Mouse (Mus musculus) midbrain, embryonic 15.5 days (tissue): ENCODE measurements at regions not wholly inside any gene's neighbourhood (a gene's known extent, or its start where the extent isn't known, plus 50 kb on each side); places are given as distances from the start of the nearest gene placed in this dataset.

Experiments
- ATAC-seq: fragments of 200-750 bp; cut with Nextera tagmentation; replicated peaks from 2 replicates; pipeline ENCODE4 v1.8.0; 2017; ENCODE audit warnings: moderate TSS enrichment
- H3K27ac ChIP-seq: fragments of 300-500 bp; sonication (generic); 2 replicates; pipeline ENCODE4 v1.5.1; 2015; ENCODE audit warnings: mild to moderate bottlenecking, inconsistent platforms
- H3K27me3 ChIP-seq: fragments of 300-500 bp; sonication (generic); replicated peaks from 2 replicates; pipeline ENCODE4 v1.6.1; 2015; ENCODE audit warnings: inconsistent platforms
- H3K36me3 ChIP-seq: fragments of 300-500 bp; sonication (generic); replicated peaks from 2 replicates; pipeline ENCODE4 v1.6.1; 2015; ENCODE audit warnings: inconsistent platforms
- H3K4me1 ChIP-seq: fragments of 300-500 bp; sonication (generic); 2 replicates; pipeline ENCODE4 v1.6.1; 2015; ENCODE audit warnings: inconsistent platforms
- H3K4me2 ChIP-seq: fragments of 300-500 bp; sonication (generic); 2 replicates; pipeline ENCODE4 v1.6.1; 2015; ENCODE audit warnings: inconsistent platforms, mild to moderate bottlenecking, moderate library complexity
- H3K4me3 ChIP-seq: fragments of 300-500 bp; sonication (generic); 2 replicates; pipeline ENCODE4 v1.5.1; 2015; ENCODE audit warnings: mild to moderate bottlenecking, inconsistent platforms
- H3K9ac ChIP-seq: fragments of 300-500 bp; sonication (generic); 2 replicates; pipeline ENCODE4 v1.6.1; 2015; ENCODE audit warnings: mild to moderate bottlenecking, inconsistent platforms
- H3K9me3 ChIP-seq: fragments of 300-500 bp; sonication (generic); 2 replicates; pipeline ENCODE4 v1.6.1; 2016; ENCODE audit warnings: inconsistent platforms
- WGBS: fragments of 180-500 bp; shearing (Covaris S2); methylation state at CpG from one replicate; pipeline ENCODE4 v1.1.7; 2015; ENCODE audit warnings: mixed read lengths; 5-methylcytosine and 5-hydroxymethylcytosine counted together

GRCm38 (mm10) chr1:164689311-164689710 is 107.1 kb upstream of the Dpt start:
- Histone ChIP-seq H3K4me1 (no peaks in the 10 kb centered on the region), H3K36me3 (no peaks in the 10 kb centered on the region), H3K4me2 (no peak overlapping the region), H3K9ac (no peak overlapping the region), H3K9me3 (no peaks in the 10 kb centered on the region), H3K4me3 (no peak overlapping the region), H3K27ac (no peak overlapping the region), H3K27me3 (no peaks in the 10 kb centered on the region)
- no peak for ATAC-seq
- WGBS, result 78% methylated on average over 4 of the region's 4 CpGs

GRCm38 (mm10) chr1:164684437-164684836 is 112.0 kb upstream of the Dpt start:
- Histone ChIP-seq H3K27me3 (no peaks in the 10 kb centered on the region), H3K4me1 (no peaks in the 10 kb centered on the region), H3K9ac (no peak overlapping the region), H3K4me2 (no peak overlapping the region), H3K36me3 (no peaks in the 10 kb centered on the region), H3K4me3 (no peak overlapping the region), H3K27ac (no peak overlapping the region), H3K9me3 (no peaks in the 10 kb centered on the region)
- no peak for ATAC-seq
- WGBS, result 56% methylated on average over 2 of the region's 2 CpGs

GRCm38 (mm10) chr1:164683788-164684187 is 112.7 kb upstream of the Dpt start:
- H3K4me2 ChIP-seq, result no peak overlapping the region
- no peak overlapping the region for H3K27ac ChIP-seq
- H3K4me3 ChIP-seq, result no peak overlapping the region
- H3K4me1 ChIP-seq, result no peaks in the 10 kb centered on the region
- H3K9me3 ChIP-seq, result no peaks in the 10 kb centered on the region
- H3K9ac ChIP-seq, result no peak overlapping the region
- no peaks in the 10 kb centered on the region for H3K36me3 ChIP-seq
- 85% methylated on average over 3 of the region's 3 CpGs for WGBS
- ATAC-seq, result no peak
- no peaks in the 10 kb centered on the region for H3K27me3 ChIP-seq

- Histone ChIP-seq H3K4me3 (no peak overlapping the region), H3K27me3 (no peaks in the 10 kb centered on the region), H3K9ac (no peak overlapping the region), H3K27ac (no peak overlapping the region), H3K36me3 (no peaks in the 10 kb centered on the region), H3K4me2 (no peak overlapping the region), H3K4me1 (no peaks in the 10 kb centered on the region), H3K9me3 (no peaks in the 10 kb centered on the region)
- WGBS, result 85% methylated on average over 5 of the region's 5 CpGs
- ATAC-seq, result no peak
These were observed 113.4 kb upstream of the Dpt start for GRCm38 (mm10) chr1:164682867-164683599.

GRCm38 (mm10) chr1:164682426-164682825 is 114.0 kb upstream of the Dpt start:
- Histone ChIP-seq H3K27me3 (no peaks in the 10 kb centered on the region), H3K4me2 (no peak overlapping the region), H3K9me3 (no peaks in the 10 kb centered on the region), H3K4me1 (no peaks in the 10 kb centered on the region), H3K9ac (no peak overlapping the region), H3K36me3 (no peaks in the 10 kb centered on the region), H3K27ac (no peak overlapping the region), H3K4me3 (no peak overlapping the region)
- no peak for ATAC-seq
- WGBS, result 92% methylated on average over 6 of the region's 6 CpGs

- no peaks in the 10 kb centered on the region for H3K4me1 ChIP-seq
- H3K4me2 ChIP-seq, result no peak overlapping the region
- no peaks in the 10 kb centered on the region for H3K36me3 ChIP-seq
- ATAC-seq, result no peak
- 68% methylated on average over 5 of the region's 5 CpGs for WGBS
- H3K4me3 ChIP-seq, result no peak overlapping the region
- no peaks in the 10 kb centered on the region for H3K27me3 ChIP-seq
- no peak overlapping the region for H3K27ac ChIP-seq
- 0 out of 2 replicates have a peak, but pooled peaks cover 2% of the 10 kb centered on the region for H3K9me3 ChIP-seq
- H3K9ac ChIP-seq, result no peak overlapping the region
These were observed 114.9 kb upstream of the Dpt start for GRCm38 (mm10) chr1:164681582-164681981.

- 81% methylated on average over 3 of the region's 3 CpGs for WGBS
- no peak overlapping the region for H3K9ac ChIP-seq
- 0 out of 2 replicates have a peak, but pooled peaks cover 2% of the 10 kb centered on the region for H3K9me3 ChIP-seq
These were observed 118.1 kb upstream of the Dpt start for GRCm38 (mm10) chr1:164678303-164678702.

GRCm38 (mm10) chr1:164652244-164652643 is 144.2 kb upstream of the Dpt start:
- H3K9ac ChIP-seq, result no peak overlapping the region
- no peaks in the 10 kb centered on the region for H3K9me3 ChIP-seq
- no peak overlapping the region for H3K27ac ChIP-seq
- no peaks in the 10 kb centered on the region for H3K27me3 ChIP-seq
- no peak for ATAC-seq
- no peaks in the 10 kb centered on the region for H3K4me1 ChIP-seq
- no peaks in the 10 kb centered on the region for H3K36me3 ChIP-seq
- H3K4me3 ChIP-seq, result no peak overlapping the region
- no peak overlapping the region for H3K4me2 ChIP-seq
- WGBS, result 87% methylated on average over 1 of the region's 1 CpGs

More at GRCm38 (mm10) chr1:164678303-164678702, 118.1 kb upstream of the Dpt start:
- Histone ChIP-seq H3K27me3 (no peaks in the 10 kb centered on the region), H3K4me1 (no peaks in the 10 kb centered on the region), H3K4me2 (no peak overlapping the region), H3K27ac (no peak overlapping the region), H3K36me3 (no peaks in the 10 kb centered on the region), H3K4me3 (no peak overlapping the region)
- no peak for ATAC-seq

GRCm38 (mm10) chr1:164637901-164638462 is 158.5 kb upstream of the Dpt start:
- no peak for ATAC-seq
- H3K4me2 ChIP-seq, result no peak overlapping the region
- H3K4me1 ChIP-seq, result no peaks in the 10 kb centered on the region
- H3K36me3 ChIP-seq, result no peaks in the 10 kb centered on the region
- H3K27ac ChIP-seq, result no peak overlapping the region
- no peak overlapping the region for H3K4me3 ChIP-seq
- H3K9me3 ChIP-seq, result no peaks in the 10 kb centered on the region
- no peak overlapping the region for H3K9ac ChIP-seq
- no peaks in the 10 kb centered on the region for H3K27me3 ChIP-seq
- 87% methylated on average over 7 of the region's 7 CpGs for WGBS

- Histone ChIP-seq H3K27ac (no peak overlapping the region), H3K36me3 (no peaks in the 10 kb centered on the region), H3K4me3 (no peak overlapping the region), H3K9me3 (no peaks in the 10 kb centered on the region), H3K27me3 (no peaks in the 10 kb centered on the region), H3K9ac (no peak overlapping the region), H3K4me2 (no peak overlapping the region), H3K4me1 (no peaks in the 10 kb centered on the region)
- WGBS, result 80% methylated on average over 6 of the region's 6 CpGs
- no peak for ATAC-seq
These were observed 164.8 kb upstream of the Dpt start for GRCm38 (mm10) chr1:164631679-164632078.

- WGBS, result 88% methylated on average over 8 of the region's 8 CpGs
- H3K36me3 ChIP-seq, result no peaks in the 10 kb centered on the region
- no peaks in the 10 kb centered on the region for H3K27me3 ChIP-seq
- H3K4me1 ChIP-seq, result no peaks in the 10 kb centered on the region
- H3K4me2 ChIP-seq, result no peak overlapping the region
- H3K9ac ChIP-seq, result no peak overlapping the region
- no peak overlapping the region for H3K4me3 ChIP-seq
- no peaks in the 10 kb centered on the region for H3K9me3 ChIP-seq
- ATAC-seq, result no peak
- no peak overlapping the region for H3K27ac ChIP-seq
These were observed 167.6 kb upstream of the Dpt start for GRCm38 (mm10) chr1:164628840-164629239.

GRCm38 (mm10) chr1:164622946-164623345 is 164.8 kb upstream of the Atp1b1 start:
- Histone ChIP-seq H3K4me1 (no peaks in the 10 kb centered on the region), H3K36me3 (no peaks in the 10 kb centered on the region), H3K9me3 (no peaks in the 10 kb centered on the region), H3K4me2 (no peak overlapping the region), H3K27ac (no peak overlapping the region), H3K27me3 (no peaks in the 10 kb centered on the region), H3K9ac (no peak overlapping the region), H3K4me3 (no peak overlapping the region)
- no peak for ATAC-seq
- WGBS, result 96% methylated on average over 4 of the region's 4 CpGs

- Histone ChIP-seq H3K9me3 (no peaks in the 10 kb centered on the region), H3K36me3 (no peaks in the 10 kb centered on the region), H3K4me2 (no peak overlapping the region), H3K27ac (no peak overlapping the region), H3K9ac (no peak overlapping the region), H3K4me1 (no peaks in the 10 kb centered on the region), H3K27me3 (no peaks in the 10 kb centered on the region), H3K4me3 (no peak overlapping the region)
- 87% methylated on average over 3 of the region's 3 CpGs for WGBS
- ATAC-seq, result no peak
These were observed 164.3 kb upstream of the Atp1b1 start for GRCm38 (mm10) chr1:164622417-164622816.
